Mouse (Mus musculus) MEL (cell line): ENCODE measurements around the gene Gm364. TPM values are rescaled to one million over a fixed set of nuclear protein-coding genes. Genes with fewer than 3 reads are reported as not detected.

Source experiments
- DNase-seq: peaks from one replicate; pipeline ENCODE4 v3.0.0; 2011; ENCODE audit warnings: low read depth, low spot score
- H3K27ac ChIP-seq: 2 replicates; pipeline ENCODE4 v1.5.1; 2012; ENCODE audit warnings: low read depth, mild to moderate bottlenecking, control low read depth, low read length, moderate library complexity; ENCODE audit not compliant: control insufficient read depth
- H3K27me3 ChIP-seq, 2 experiments: fragments of 150-350 bp in 1 of 2; sonication (generic) in 1 of 2; 2 replicates each; pipeline ENCODE4 v1.6.1; 2012; ENCODE audit warnings: low read length in 2 of 2, mild to moderate bottlenecking in 2 of 2, improper control_type of control experiment in 1 of 2, moderate library complexity in 1 of 2; ENCODE audit not compliant: insufficient read depth in 2 of 2, control insufficient read depth in 1 of 2
- H3K36me3 ChIP-seq, 2 experiments: 2 replicates each; pipeline ENCODE4 v1.6.1; 2012 to 2014; ENCODE audit warnings: low read length in 2 of 2, improper control_type of control experiment in 1 of 2, inconsistent platforms in 1 of 2, mild to moderate bottlenecking in 1 of 2; ENCODE audit not compliant: insufficient read depth in 2 of 2, control insufficient read depth in 1 of 2
- H3K4me1 ChIP-seq, 2 experiments: fragments of 150-350 bp in 1 of 2; sonication (generic) in 1 of 2; 2 replicates each; pipeline ENCODE4 v1.6.1; 2012; ENCODE audit warnings: low read length in 2 of 2, improper control_type of control experiment in 1 of 2, mild to moderate bottlenecking in 1 of 2; ENCODE audit not compliant: insufficient read depth in 2 of 2, control insufficient read depth in 1 of 2
- H3K4me3 ChIP-seq, 2 experiments: fragments of 150-350 bp in 1 of 2; sonication (generic) in 1 of 2; 2 replicates each; pipeline ENCODE4 v1.5.1; 2012; ENCODE audit warnings: low read depth in 2 of 2, low read length in 2 of 2, mild to moderate bottlenecking in 2 of 2, moderate library complexity in 2 of 2, control low read depth in 1 of 2, improper control_type of control experiment in 1 of 2; ENCODE audit not compliant: control insufficient read depth in 1 of 2, insufficient read depth in 1 of 2
- H3K79me2 ChIP-seq: 2 replicates; pipeline ENCODE4 v1.6.1; 2012; ENCODE audit warnings: mild to moderate bottlenecking, low read length, moderate library complexity; ENCODE audit not compliant: control insufficient read depth, poor library complexity, insufficient read depth
- H3K9ac ChIP-seq: 2 replicates; pipeline ENCODE4 v1.6.1; 2012; ENCODE audit warnings: low read depth, mild to moderate bottlenecking, control low read depth, low read length, moderate library complexity; ENCODE audit not compliant: control insufficient read depth, poor library complexity, severe bottlenecking
- H3K9me3 ChIP-seq: fragments of 150-350 bp; sonication (generic); replicated peaks from 2 replicates; pipeline ENCODE4 v1.6.1; 2012; ENCODE audit warnings: mild to moderate bottlenecking, low read length, improper control_type of control experiment, moderate library complexity; ENCODE audit not compliant: insufficient read depth
- BHLHE40 ChIP-seq: IDR thresholded peaks from 2 replicates; pipeline ENCODE4 v1.6.1; 2012; ENCODE audit warnings: low read depth, mild to moderate bottlenecking, inconsistent platforms, low read length, improper control_type of control experiment, borderline replicate concordance
- CTCF ChIP-seq, 3 experiments: IDR thresholded peaks in 2 of 3; conservative IDR thresholded peaks in 1 of 3; 2 replicates each; pipeline ENCODE4 v1.5.1; 2011 to 2012; ENCODE audit warnings: low read length in 3 of 3, low read depth in 2 of 3, mild to moderate bottlenecking in 2 of 3, improper control_type of control experiment in 1 of 3, inconsistent platforms in 1 of 3, mixed read lengths in 1 of 3, moderate library complexity in 1 of 3; ENCODE audit not compliant: control insufficient read depth in 1 of 3, insufficient read depth in 1 of 3, poor library complexity in 1 of 3, severe bottlenecking in 1 of 3
- E2F4 ChIP-seq: IDR thresholded peaks from 2 replicates; pipeline ENCODE4 v1.6.1; 2011; ENCODE audit warnings: low read depth, low read length, improper control_type of control experiment, borderline replicate concordance
- EP300 ChIP-seq, 2 experiments: IDR thresholded peaks; 2 replicates each; pipeline ENCODE4 v1.6.1; 2011; ENCODE audit warnings: improper control_type of control experiment in 2 of 2, low read length in 2 of 2, low read depth in 1 of 2, mild to moderate bottlenecking in 1 of 2
- ETS1 ChIP-seq: IDR thresholded peaks from 2 replicates; pipeline ENCODE4 v1.6.1; 2012; ENCODE audit warnings: low read depth, mild to moderate bottlenecking, inconsistent platforms, low read length, improper control_type of control experiment, moderate library complexity
- GATA1 ChIP-seq: IDR thresholded peaks from 2 replicates; pipeline ENCODE4 v1.6.1; 2011; ENCODE audit warnings: low read depth, low read length, improper control_type of control experiment
- HCFC1 ChIP-seq: IDR thresholded peaks from 2 replicates; pipeline ENCODE4 v1.6.1; 2012; ENCODE audit warnings: low read depth, mild to moderate bottlenecking, inconsistent platforms, low read length, improper control_type of control experiment, moderate library complexity
- KAT2A ChIP-seq: conservative IDR thresholded peaks from 2 replicates; pipeline ENCODE4 v1.6.1; 2012; ENCODE audit warnings: low read depth, low read length, improper control_type of control experiment, inconsistent platforms
- MAFK ChIP-seq: IDR thresholded peaks from 2 replicates; pipeline ENCODE4 v1.6.1; 2011; ENCODE audit warnings: low read depth, mild to moderate bottlenecking, low read length, improper control_type of control experiment, borderline replicate concordance
- MAX ChIP-seq: IDR thresholded peaks from 2 replicates; pipeline ENCODE4 v1.6.1; 2011; ENCODE audit warnings: low read length, improper control_type of control experiment
- MAZ ChIP-seq: IDR thresholded peaks from 2 replicates; pipeline ENCODE4 v1.6.1; 2012; ENCODE audit warnings: low read depth, mild to moderate bottlenecking, inconsistent platforms, low read length, improper control_type of control experiment
- MEF2A ChIP-seq: IDR thresholded peaks from 2 replicates; pipeline ENCODE4 v1.6.1; 2014; ENCODE audit warnings: low read depth, mild to moderate bottlenecking, inconsistent platforms, low read length, improper control_type of control experiment; ENCODE audit not compliant: poor library complexity, insufficient replicate concordance, severe bottlenecking; ENCODE audit errors: extremely low read depth
- MXI1 ChIP-seq: IDR thresholded peaks from 2 replicates; pipeline ENCODE4 v1.6.1; 2011; ENCODE audit warnings: mild to moderate bottlenecking, low read depth, low read length, improper control_type of control experiment
- MYB ChIP-seq: IDR thresholded peaks from 2 replicates; pipeline ENCODE4 v1.6.1; 2011; ENCODE audit warnings: mild to moderate bottlenecking, low read depth, low read length, improper control_type of control experiment
- NRF1 ChIP-seq: IDR thresholded peaks from 2 replicates; pipeline ENCODE4 v1.6.1; 2014; ENCODE audit warnings: low read depth, mild to moderate bottlenecking, inconsistent platforms, low read length, improper control_type of control experiment, moderate library complexity; ENCODE audit not compliant: poor library complexity, insufficient read depth, severe bottlenecking
- POLR2A ChIP-seq, 2 experiments: IDR thresholded peaks; 2 replicates each; pipeline ENCODE4 v1.6.1; 2011 to 2012; ENCODE audit warnings: low read length in 2 of 2, mild to moderate bottlenecking in 2 of 2, control low read depth in 1 of 2, improper control_type of control experiment in 1 of 2, low read depth in 1 of 2, moderate library complexity in 1 of 2; ENCODE audit not compliant: control insufficient read depth in 1 of 2, insufficient read depth in 1 of 2, poor library complexity in 1 of 2
- POLR2AphosphoS2 ChIP-seq: IDR thresholded peaks from 2 replicates; pipeline ENCODE4 v1.6.1; 2011; ENCODE audit warnings: low read length, improper control_type of control experiment
- RCOR1 ChIP-seq: IDR thresholded peaks from 2 replicates; pipeline ENCODE4 v1.6.1; 2012; ENCODE audit warnings: low read depth, mild to moderate bottlenecking, inconsistent platforms, low read length, improper control_type of control experiment
- SIN3A ChIP-seq: IDR thresholded peaks from 2 replicates; pipeline ENCODE4 v1.6.1; 2012; ENCODE audit warnings: low read length, improper control_type of control experiment, inconsistent platforms
- TAL1 ChIP-seq: IDR thresholded peaks from 2 replicates; pipeline ENCODE4 v1.6.1; 2012; ENCODE audit warnings: mild to moderate bottlenecking, inconsistent platforms, low read length, moderate library complexity, mixed read lengths
- TCF12 ChIP-seq: IDR thresholded peaks from 2 replicates; pipeline ENCODE4 v1.6.1; 2014; ENCODE audit warnings: low read depth, mild to moderate bottlenecking, inconsistent platforms, low read length, improper control_type of control experiment, moderate library complexity
- USF1 ChIP-seq: IDR thresholded peaks from 2 replicates; pipeline ENCODE4 v1.6.1; 2014; ENCODE audit warnings: low read depth, mild to moderate bottlenecking, inconsistent platforms, low read length, improper control_type of control experiment, moderate library complexity
- USF2 ChIP-seq, 2 experiments: IDR thresholded peaks; 2 replicates each; pipeline ENCODE4 v1.6.1; 2011 to 2012; ENCODE audit warnings: improper control_type of control experiment in 2 of 2, low read length in 2 of 2, borderline replicate concordance in 1 of 2, inconsistent platforms in 1 of 2, low read depth in 1 of 2, mild to moderate bottlenecking in 1 of 2; ENCODE audit not compliant: insufficient read depth in 1 of 2
- ZC3H11A ChIP-seq: IDR thresholded peaks from 2 replicates; pipeline ENCODE4 v1.6.1; 2012; ENCODE audit warnings: low read depth, mild to moderate bottlenecking, inconsistent platforms, low read length, improper control_type of control experiment
- ZNF384 ChIP-seq: IDR thresholded peaks from 2 replicates; pipeline ENCODE4 v1.6.1; 2012; ENCODE audit warnings: low read depth, mild to moderate bottlenecking, inconsistent platforms, low read length, improper control_type of control experiment
- polyA plus RNA-seq, 2 experiments: library from polyadenylated mRNA; stranded (reverse) in 1 of 2; unstranded in 1 of 2; fragments of >175 nt in 1 of 2; fragments of >200 nt in 1 of 2; gene quantifications; 2 replicates each; pipeline versions ENCODE4 v1.2.1 to v1.2.4; 2012; ENCODE audit warnings: low replicate concordance in 2 of 2, low read depth in 1 of 2; ENCODE audit not compliant: insufficient read length in 2 of 2, insufficient read depth in 1 of 2, missing spikeins in 1 of 2
- total RNA-seq: library from RNA; depleted of rRNA; stranded (reverse); fragments of 300-350 nt; gene quantifications from 2 replicates; pipeline ENCODE4 v1.2.3, GENCODE M21; 2012

The Gm364 gene
- total and polyA plus RNA-seq, 3 experiments = not detected

DNA sequence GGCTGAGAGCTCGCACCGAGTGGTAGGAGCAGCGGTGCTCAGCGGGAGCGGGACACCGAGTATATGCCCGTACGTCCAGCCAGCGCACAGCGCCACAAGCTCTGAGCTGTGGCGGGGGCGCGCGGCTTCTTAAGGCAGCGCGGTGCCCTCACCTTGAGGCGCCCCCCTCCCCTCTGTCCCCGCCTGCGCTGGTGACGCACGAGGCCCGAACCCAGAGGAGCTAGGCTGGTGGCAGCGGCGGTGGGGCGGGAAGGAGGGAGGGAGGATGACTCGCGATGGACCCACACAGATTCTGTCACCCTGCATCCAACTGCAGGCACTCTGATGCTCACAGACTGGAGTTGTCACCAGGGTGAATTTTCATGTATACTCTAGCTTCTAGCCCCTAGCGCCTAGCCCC, 94.7 kb downstream of the Gm364 start, which contains the start of gene Gpr101:
Gpr101 (minus strand) TSS at position 124 of the 400 bp plus-strand sequence.
- no peak within 1 kb of the TSS for H3K4me3 ChIP-seq
- no peaks in the 10 kb centered on the region for H3K27me3 ChIP-seq
- peaks cover 3 to 10% of the 10 kb centered on the region in 2 experiments for H3K4me1 ChIP-seq
- peaks cover 0 to 8% of the 10 kb centered on the region in 2 experiments; a peak in 2 of 4 replicates for H3K36me3 ChIP-seq
- H3K79me2 ChIP-seq = no peaks in the 10 kb centered on the region
- no peaks in the 10 kb centered on the region for H3K9me3 ChIP-seq
- TF ChIP-seq HCFC1 (no peak), ZC3H11A (no peak), E2F4 (no peak), RCOR1 (no peak), POLR2AphosphoS2 (no peak), POLR2A (IDR thresholded peaks at IDR 0.05; ENCODE audit: control insufficient read depth in 1 of 2, insufficient read depth in 1 of 2, low read depth in 1 of 2, low read length in 2 of 2, poor library complexity in 1 of 2) (no peak), MAX (no peak), USF1 (no peak), MXI1 (no peak), MAZ (no peak), ETS1 (no peak), MEF2A (no peak), MAFK (no peak), TCF12 (no peak), KAT2A (no peak), NRF1 (no peak), MYB (no peak), SIN3A (no peak)
- TF ChIP-seq, all 39 proteins: peak for 0
- DNase-seq = no peak
- Histone ChIP-seq H3K9ac (no peak within 1 kb of the TSS), H3K27ac (no peak within 1 kb of the TSS)

- H3K36me3 ChIP-seq = peaks cover 0 to 6% of the 10 kb centered on the region in 2 experiments; a peak in 2 of 4 replicates
- TF ChIP-seq ZNF384 (0 out of 2 replicates have a peak, but pooled peaks have one; percentile 17), ETS1 (peak; percentile 79), MXI1 (no peak), SIN3A (no peak), GATA1 (peak; percentile 87), BHLHE40 (0 out of 2 replicates have a peak, but pooled peaks have one; percentile 27), EP300 (IDR thresholded peaks at IDR 0.05; ENCODE audit: low read depth in 1 of 2, low read length in 2 of 2) (peak; percentile 87 to 90), TCF12 (peak; percentile 86), CTCF (IDR thresholded peaks at IDR 0.05 in 2 of 3, conservative IDR thresholded peaks at IDR 0.05 in 1 of 3; ENCODE audit: control insufficient read depth in 1 of 3, insufficient read depth in 1 of 3, low read depth in 2 of 3, low read length in 3 of 3, poor library complexity in 1 of 3, severe bottlenecking in 1 of 3) (no peak), RCOR1 (peak; percentile 49; the same call in 1 of the 2 replicates), TAL1 (peak; percentile 49), USF1 (no peak), USF2 (IDR thresholded peaks at IDR 0.05; ENCODE audit: borderline replicate concordance in 1 of 2, insufficient read depth in 1 of 2, low read depth in 1 of 2, low read length in 2 of 2) (no peak)
- no peak overlapping the region for H3K4me3 ChIP-seq
- no peaks in the 10 kb centered on the region for H3K27me3 ChIP-seq
- H3K79me2 ChIP-seq = no peaks in the 10 kb centered on the region
- DNase-seq = peak; percentile 82
- H3K27ac ChIP-seq = peak overlapping the region; percentile 56
- peaks cover 3 to 10% of the 10 kb centered on the region in 2 experiments for H3K4me1 ChIP-seq
- 0 out of 2 replicates have a peak overlapping the region, but pooled peaks have one; percentile 22 for H3K9ac ChIP-seq
- H3K9me3 ChIP-seq = no peaks in the 10 kb centered on the region
Measured at GRCm38 (mm10) chrX:57506247-57506646, 97.3 kb downstream of the Gm364 start.
